Mouse (Mus musculus): ENCODE data around the gene Nup160.

Gene Nup160

GRCm38 (mm10) chr2:90745053-90745678, 68.2 kb downstream of the Nup160 start, which contains the start of gene Fnbp4:
TSS of gene Fnbp4 (plus strand) at chr2:90745370.
- peak; percentile 85 for DNase-seq (ENCODE audit: low spot score)

GRCm38 (mm10) chr2:90745740-90746537, 68.9 kb downstream of the Nup160 start:
- DNase-seq (ENCODE audit: low spot score) = no peak

- DNase-seq (ENCODE audit: low spot score) = no peak
Observed at GRCm38 (mm10) chr2:90746538-90746865, 69.5 kb downstream of the Nup160 start.

GRCm38 (mm10) chr2:90747131-90747530, 70.1 kb downstream of the Nup160 start:
- DNase-seq (ENCODE audit: low spot score) = no peak

GRCm38 (mm10) chr2:90749676-90750459, 72.9 kb downstream of the Nup160 start:
- DNase-seq (ENCODE audit: low spot score) = no peak

- DNase-seq (ENCODE audit: low spot score) = no peak
Observed at GRCm38 (mm10) chr2:90753565-90753964, 76.5 kb downstream of the Nup160 start.

GRCm38 (mm10) chr2:90754188-90754587, 77.2 kb downstream of the Nup160 start:
- DNase-seq (ENCODE audit: low spot score) = no peak

GRCm38 (mm10) chr2:90765123-90765522, 88.1 kb downstream of the Nup160 start:
- no peak for DNase-seq (ENCODE audit: low spot score)

- DNase-seq (ENCODE audit: low spot score) = no peak
Observed at GRCm38 (mm10) chr2:90781323-90781722, 104.3 kb downstream of the Nup160 start.

GRCm38 (mm10) chr2:90781938-90782337, 104.9 kb downstream of the Nup160 start:
- DNase-seq (ENCODE audit: low spot score) = no peak

GRCm38 (mm10) chr2:90782458-90782857, 105.4 kb downstream of the Nup160 start, which contains the start of gene Agbl2:
TSS of gene Agbl2 (plus strand) at chr2:90782727.
- no peak for DNase-seq (ENCODE audit: low spot score)

- no peak for DNase-seq (ENCODE audit: low spot score)
Observed at GRCm38 (mm10) chr2:90782901-90783486, 106.0 kb downstream of the Nup160 start.
